Mouse (Mus musculus): ENCODE results near the gene Mthfd1. TPM values are rescaled to one million over a fixed set of nuclear protein-coding genes. Genes with fewer than 3 reads are reported as not detected.
"Not testable (repeated sequence)": the region's sequence is repeated elsewhere in the genome, so short reads cannot be mapped to it uniquely, and the experiment has no call there.

Gene Mthfd1
- 64.0 and 67.6 TPM in 2 replicates for polyA plus RNA-seq (2016; fragmentation: Nextera tagmentation; extraction: Ambion mirVana)

DNA sequence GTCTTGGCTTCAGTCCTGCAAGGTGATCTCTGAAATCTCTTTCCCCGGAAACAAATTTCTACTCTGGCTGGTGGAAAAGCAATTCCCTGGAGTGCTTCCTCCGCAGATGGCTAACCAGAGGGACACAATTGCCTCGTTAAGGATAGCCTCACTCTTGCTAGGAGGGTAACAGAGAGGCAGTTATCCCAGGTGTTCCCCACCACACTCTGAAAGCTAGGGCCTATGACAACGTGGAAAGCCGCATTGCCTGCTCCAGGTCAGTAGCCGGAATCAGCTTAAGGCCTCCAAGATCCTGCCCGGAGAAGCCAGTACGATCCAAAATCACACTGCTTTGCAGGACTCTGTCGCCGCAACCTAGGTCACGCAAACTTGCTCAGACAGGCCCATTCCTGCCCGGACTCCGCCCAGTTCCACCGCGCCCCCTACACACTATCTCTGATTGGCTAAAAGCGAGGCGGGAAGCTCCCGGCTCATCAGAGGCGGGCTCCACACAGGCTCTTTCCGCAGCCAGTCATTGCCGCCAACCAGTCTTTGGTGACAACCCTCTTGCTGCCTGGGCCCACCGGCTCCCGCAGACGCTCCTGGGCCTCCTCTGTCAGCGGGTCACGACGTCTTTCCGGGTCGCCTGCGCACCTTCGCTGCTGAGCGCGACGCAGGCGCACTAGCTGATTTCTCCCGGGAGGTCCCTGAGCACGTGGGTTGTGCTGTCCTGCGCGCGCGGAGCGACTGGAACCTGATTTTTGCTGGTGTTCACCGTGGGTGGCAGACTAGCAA, at the start of gene Mthfd1:
Gene Mthfd1 (plus strand): TSS at position 574 of the 774 bp plus-strand sequence.
- 2% methylated on average over 43 of the region's 43 CpGs for WGBS
- ATAC-seq (ENCODE audit: low FRiP score), result peak; percentile 100

DNA sequence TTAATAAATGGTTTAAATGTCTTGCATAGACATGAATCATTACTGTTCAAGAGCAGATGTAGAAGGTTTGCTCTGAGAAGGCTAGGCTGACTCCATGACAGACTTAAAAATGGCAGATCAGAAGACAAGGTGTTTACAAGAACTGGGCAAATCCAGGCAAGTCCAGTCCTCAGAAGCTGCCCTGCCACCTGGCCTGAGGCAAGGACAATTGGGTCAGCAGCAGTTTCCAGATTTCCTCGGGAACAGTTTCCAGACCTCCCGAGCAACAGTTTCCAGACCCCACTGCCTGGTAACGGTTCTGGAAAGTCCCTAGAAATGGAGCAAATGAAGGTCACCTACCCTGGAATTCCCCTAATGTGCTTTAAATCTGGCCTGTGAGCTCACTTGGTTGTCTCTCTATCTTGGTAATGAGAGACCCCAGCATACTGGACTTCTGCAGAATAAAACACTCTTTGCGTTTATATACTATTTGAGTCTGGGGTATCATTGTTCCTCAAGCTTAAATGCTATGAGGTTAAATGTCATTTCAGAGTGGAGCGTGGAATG, 45.6 kb upstream of the Mthfd1 start:
- H3K9ac ChIP-seq, result no peak overlapping the region
- no peaks in the 10 kb centered on the region for H3K27me3 ChIP-seq
- H3K4me2 ChIP-seq, result no peak overlapping the region
- no peaks in the 10 kb centered on the region for H3K4me1 ChIP-seq
- H3K9me3 ChIP-seq, result no peaks in the 10 kb centered on the region
- no peak overlapping the region for H3K27ac ChIP-seq
- ATAC-seq (ENCODE audit: low FRiP score), result no peak
- WGBS, result 91% methylated on average over 5 of the region's 5 CpGs
- no peak overlapping the region for H3K4me3 ChIP-seq (replicated peaks)
- H3K36me3 ChIP-seq (replicated peaks), result no peaks in the 10 kb centered on the region

More for the DNA sequence above, at the start of gene Mthfd1:
- peak within 1 kb of the TSS; percentile 66 for H3K9ac ChIP-seq
- H3K4me2 ChIP-seq, result peak within 1 kb of the TSS; percentile 94
- H3K27me3 ChIP-seq, result peaks cover 4% of the 10 kb centered on the region; the same call in 1 of the 2 replicates
- H3K27ac ChIP-seq, result peak within 1 kb of the TSS; percentile 69; the same call in 1 of the 2 replicates
- H3K9me3 ChIP-seq, result no peaks in the 10 kb centered on the region
- H3K4me3 ChIP-seq (replicated peaks), result peak within 1 kb of the TSS; percentile 58
- peaks cover 11% of the 10 kb centered on the region for H3K4me1 ChIP-seq
- no peaks in the 10 kb centered on the region for H3K36me3 ChIP-seq (replicated peaks)

DNA sequence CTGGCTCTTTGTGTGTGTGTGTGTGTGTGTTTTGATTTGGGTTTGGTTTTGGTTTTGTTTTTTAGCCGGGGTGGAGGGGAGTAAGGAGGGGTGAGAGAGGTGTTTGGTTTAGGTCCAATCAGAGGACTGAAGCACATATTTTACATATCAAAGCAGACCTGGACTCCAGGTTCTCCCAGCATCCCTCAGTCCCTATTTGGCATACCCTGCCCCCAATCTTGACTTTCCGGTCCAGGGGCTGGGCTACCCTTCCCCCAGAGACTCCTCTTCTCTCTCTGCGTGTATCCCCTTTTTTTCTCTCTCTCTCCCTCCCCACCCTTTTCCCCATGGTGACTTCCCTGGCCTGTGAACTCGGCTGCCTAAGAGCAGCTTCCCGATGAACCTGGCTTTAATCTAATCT, 40.0 kb upstream of the Mthfd1 start:
- H3K4me1 ChIP-seq, result no peaks in the 10 kb centered on the region
- no peak overlapping the region for H3K4me2 ChIP-seq
- no peak for ATAC-seq (ENCODE audit: low FRiP score)
- H3K36me3 ChIP-seq (replicated peaks), result no peaks in the 10 kb centered on the region
- no peaks in the 10 kb centered on the region for H3K9me3 ChIP-seq
- 26% methylated on average over 5 of the region's 5 CpGs for WGBS
- H3K9ac ChIP-seq, result no peak overlapping the region
- H3K4me3 ChIP-seq (replicated peaks), result no peak overlapping the region
- no peak overlapping the region for H3K27ac ChIP-seq
- no peaks in the 10 kb centered on the region for H3K27me3 ChIP-seq

DNA sequence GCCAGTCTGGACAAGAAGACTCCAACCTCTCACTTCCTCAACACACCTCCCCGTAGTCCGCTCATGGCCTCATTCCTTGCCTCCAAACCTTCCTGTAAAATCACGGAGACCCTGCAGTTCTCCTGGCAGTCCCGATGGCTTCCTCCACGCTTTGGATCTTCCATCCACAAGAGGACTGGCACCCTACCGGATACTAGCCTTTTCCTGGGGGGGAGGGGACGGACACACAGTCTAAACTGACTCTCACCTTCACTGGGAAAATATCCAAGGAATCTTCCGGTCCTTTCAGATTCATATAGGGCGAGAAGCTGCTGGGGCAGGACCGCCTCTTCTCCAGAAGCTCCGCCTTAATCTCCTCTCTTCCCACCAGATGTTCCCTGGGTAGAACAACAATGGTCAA, 38.4 kb upstream of the Mthfd1 start:
- no peak overlapping the region for H3K27ac ChIP-seq
- no peak overlapping the region for H3K9ac ChIP-seq
- H3K4me2 ChIP-seq, result no peak overlapping the region
- no peaks in the 10 kb centered on the region for H3K27me3 ChIP-seq
- H3K4me3 ChIP-seq (replicated peaks), result no peak overlapping the region
- WGBS, result 73% methylated on average over 11 of the region's 11 CpGs
- no peaks in the 10 kb centered on the region for H3K36me3 ChIP-seq (replicated peaks)
- ATAC-seq (ENCODE audit: low FRiP score), result no peak
- no peaks in the 10 kb centered on the region for H3K9me3 ChIP-seq
- H3K4me1 ChIP-seq, result no peaks in the 10 kb centered on the region

DNA sequence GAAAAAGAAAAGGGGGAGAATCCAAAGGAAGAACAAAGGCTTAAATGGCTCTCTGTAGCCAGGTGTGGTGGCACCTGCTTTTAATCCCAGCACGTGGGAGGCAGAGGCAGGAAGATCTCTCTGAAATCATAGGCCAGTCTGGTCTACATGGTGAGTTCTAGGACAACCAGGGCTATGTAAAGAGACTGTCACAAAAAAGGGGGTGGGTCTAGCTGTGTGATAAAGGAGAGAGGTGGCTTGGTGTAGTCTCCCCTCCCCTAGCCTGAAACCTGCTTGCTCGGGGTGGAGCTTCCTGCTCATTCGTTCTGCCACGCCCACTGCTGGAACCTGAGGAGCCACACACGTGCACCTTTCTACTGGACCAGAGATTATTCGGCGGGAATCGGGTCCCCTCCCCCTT, 33.0 kb upstream of the Mthfd1 start:
- H3K27ac ChIP-seq; H3K27me3 ChIP-seq; H3K9ac ChIP-seq; H3K4me1 ChIP-seq; H3K9me3 ChIP-seq; H3K4me3 ChIP-seq (replicated peaks); ATAC-seq (ENCODE audit: low FRiP score); H3K4me2 ChIP-seq; H3K36me3 ChIP-seq (replicated peaks): not testable (repeated sequence)
- WGBS, result 35% methylated on average over 1 of the region's 8 CpGs

DNA sequence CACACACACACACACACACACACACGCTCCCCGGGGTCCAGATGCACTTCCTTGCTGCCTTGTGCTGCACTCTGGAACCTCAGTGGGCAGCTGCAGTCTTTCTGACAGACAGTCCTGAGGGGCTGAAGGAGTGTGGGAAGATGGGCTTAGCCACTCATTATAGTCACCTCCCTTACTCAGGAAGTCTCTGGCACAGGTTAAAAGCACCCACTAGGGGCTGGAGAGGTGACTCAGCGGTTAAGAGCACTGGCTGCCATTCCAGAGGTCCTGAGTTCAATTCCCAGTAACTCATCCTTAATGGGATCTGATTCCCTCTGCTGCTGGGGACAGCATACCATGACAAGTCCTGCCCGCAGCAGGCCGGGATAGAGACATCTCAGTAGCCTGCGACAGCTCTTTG, 24.5 kb upstream of the Mthfd1 start:
- no peak for ATAC-seq (ENCODE audit: low FRiP score)

GRCm38 (mm10) chr12:76235253-76235652, 19.8 kb upstream of the Mthfd1 start:
- Histone ChIP-seq H3K4me2 (no peak overlapping the region), H3K27me3 (no peaks in the 10 kb centered on the region), H3K4me3 (replicated peaks) (no peak overlapping the region), H3K9me3 (no peaks in the 10 kb centered on the region), H3K36me3 (replicated peaks) (no peaks in the 10 kb centered on the region), H3K9ac (no peak overlapping the region), H3K27ac (no peak overlapping the region), H3K4me1 (no peaks in the 10 kb centered on the region)
- 97% methylated on average over 6 of the region's 6 CpGs for WGBS
- no peak for ATAC-seq (ENCODE audit: low FRiP score)

More for the DNA sequence above, 24.5 kb upstream of the Mthfd1 start:
- no peaks in the 10 kb centered on the region; the same call in 1 of the 2 replicates for H3K4me1 ChIP-seq
- no peaks in the 10 kb centered on the region for H3K36me3 ChIP-seq (replicated peaks)
- no peak overlapping the region for H3K4me2 ChIP-seq
- no peaks in the 10 kb centered on the region for H3K9me3 ChIP-seq
- 85% methylated on average over 6 of the region's 6 CpGs for WGBS
- no peaks in the 10 kb centered on the region for H3K27me3 ChIP-seq
- H3K4me3 ChIP-seq (replicated peaks), result no peak overlapping the region
- no peak overlapping the region for H3K27ac ChIP-seq
- no peak overlapping the region for H3K9ac ChIP-seq

- Histone ChIP-seq H3K36me3 (replicated peaks) (no peaks in the 10 kb centered on the region), H3K27me3 (no peaks in the 10 kb centered on the region), H3K4me1 (no peaks in the 10 kb centered on the region), H3K9me3 (no peaks in the 10 kb centered on the region), H3K27ac (no peak overlapping the region), H3K4me2 (no peak overlapping the region), H3K4me3 (replicated peaks) (no peak overlapping the region), H3K9ac (no peak overlapping the region)
- no peak for ATAC-seq (ENCODE audit: low FRiP score)
- WGBS, result 72% methylated on average over 10 of the region's 10 CpGs
Measured at GRCm38 (mm10) chr12:76239145-76239838, 15.8 kb upstream of the Mthfd1 start.

DNA sequence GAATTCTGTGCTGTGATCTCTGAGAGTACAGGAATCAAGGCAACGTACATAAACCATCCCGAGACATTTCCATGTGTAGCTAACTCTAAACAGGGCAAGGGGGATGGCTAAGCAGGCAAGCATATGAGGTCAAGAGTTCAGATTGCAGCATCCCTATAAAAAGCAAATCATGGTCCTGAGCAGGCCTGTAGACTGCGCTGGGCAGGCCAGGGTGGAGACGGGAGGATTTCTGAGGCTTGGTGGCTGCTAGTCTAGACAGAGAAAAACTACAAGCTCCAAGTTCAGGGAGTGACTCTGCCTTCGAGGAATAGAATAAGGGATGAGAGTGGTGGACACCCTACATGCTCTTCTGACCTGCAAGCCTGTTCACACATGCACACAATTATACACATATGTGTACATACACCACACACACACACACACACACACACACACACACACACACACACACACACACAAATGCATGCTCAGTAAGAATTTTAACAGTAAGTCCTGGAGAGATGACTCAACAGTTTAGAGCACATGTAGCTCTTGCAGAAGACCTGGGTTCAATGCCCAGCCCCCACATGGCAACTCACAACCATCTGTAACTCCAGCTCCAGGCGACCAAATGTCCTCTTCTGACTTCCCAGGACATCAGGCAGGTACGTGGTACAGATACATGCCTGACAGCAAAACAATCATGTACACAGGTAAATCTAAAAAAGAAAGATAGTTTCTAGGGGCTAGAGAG, 15.1 kb upstream of the Mthfd1 start:
- no peak for ATAC-seq (ENCODE audit: low FRiP score)
- H3K4me1 ChIP-seq, result no peaks in the 10 kb centered on the region
- no peaks in the 10 kb centered on the region for H3K36me3 ChIP-seq (replicated peaks)
- H3K9ac ChIP-seq, result no peak overlapping the region
- 84% methylated on average over 7 of the region's 7 CpGs for WGBS
- H3K27ac ChIP-seq, result no peak overlapping the region
- H3K27me3 ChIP-seq, result no peaks in the 10 kb centered on the region
- no peak overlapping the region for H3K4me2 ChIP-seq
- H3K9me3 ChIP-seq, result no peaks in the 10 kb centered on the region
- H3K4me3 ChIP-seq (replicated peaks), result no peak overlapping the region

GRCm38 (mm10) chr12:76240670-76241069, 14.4 kb upstream of the Mthfd1 start:
- ATAC-seq (ENCODE audit: low FRiP score), result no peak
- Histone ChIP-seq H3K4me1 (no peaks in the 10 kb centered on the region), H3K9me3 (no peaks in the 10 kb centered on the region), H3K27ac (no peak overlapping the region), H3K4me2 (no peak overlapping the region), H3K36me3 (replicated peaks) (no peaks in the 10 kb centered on the region), H3K27me3 (no peaks in the 10 kb centered on the region), H3K4me3 (replicated peaks) (no peak overlapping the region), H3K9ac (no peak overlapping the region)
- WGBS, result 93% methylated on average over 3 of the region's 3 CpGs

DNA sequence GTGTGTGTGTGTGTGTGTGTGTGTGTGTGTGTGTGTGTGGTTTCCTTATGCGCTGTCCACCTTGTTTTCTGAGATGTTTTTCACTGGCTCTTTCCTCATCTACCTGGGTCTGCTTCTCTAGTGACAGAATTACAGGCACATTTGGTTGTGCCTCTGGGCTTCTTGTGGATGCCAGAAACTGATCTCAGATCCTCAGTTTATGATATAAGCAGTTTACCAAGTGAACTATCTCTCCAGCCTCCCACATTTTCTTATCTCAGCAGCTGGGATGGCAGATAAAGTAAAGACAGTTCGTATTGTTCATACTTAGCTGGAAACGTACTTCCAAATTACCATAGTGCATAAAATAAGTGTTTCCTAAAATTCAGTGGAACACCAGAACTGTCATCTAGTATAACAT, 14.0 kb upstream of the Mthfd1 start:
- no peaks in the 10 kb centered on the region for H3K36me3 ChIP-seq (replicated peaks)
- H3K9me3 ChIP-seq, result no peaks in the 10 kb centered on the region
- H3K9ac ChIP-seq, result no peak overlapping the region
- no peaks in the 10 kb centered on the region for H3K27me3 ChIP-seq
- H3K27ac ChIP-seq, result no peak overlapping the region
- 92% methylated on average over 3 of the region's 3 CpGs for WGBS
- H3K4me2 ChIP-seq, result no peak overlapping the region
- no peak for ATAC-seq (ENCODE audit: low FRiP score)
- no peaks in the 10 kb centered on the region for H3K4me1 ChIP-seq
- no peak overlapping the region for H3K4me3 ChIP-seq (replicated peaks)

- ATAC-seq (ENCODE audit: low FRiP score), result no peak
- 64% methylated on average over 5 of the region's 5 CpGs for WGBS
- Histone ChIP-seq H3K9me3 (no peaks in the 10 kb centered on the region), H3K27ac (no peak overlapping the region), H3K36me3 (replicated peaks) (no peaks in the 10 kb centered on the region), H3K27me3 (no peaks in the 10 kb centered on the region), H3K4me2 (no peak overlapping the region), H3K4me1 (no peaks in the 10 kb centered on the region), H3K4me3 (replicated peaks) (no peak overlapping the region), H3K9ac (no peak overlapping the region)
Measured at GRCm38 (mm10) chr12:76241833-76242232, 13.3 kb upstream of the Mthfd1 start.

Data from forebrain, embryonic 12.5 days (tissue).